Mouse (Mus musculus) kidney, embryonic 14.5 days (tissue): ENCODE results near the gene H1foo. TPM values are rescaled to one million over a fixed set of nuclear protein-coding genes. Genes with fewer than 3 reads are reported as not detected.

Experiments
- ATAC-seq: fragments of 200-750 bp; cut with Nextera tagmentation; 2 replicates; pipeline ENCODE4 v1.8.0; 2017; ENCODE audit warnings: moderate number of reproducible peaks, mild to moderate bottlenecking, moderate TSS enrichment, moderate library complexity; ENCODE audit not compliant: low FRiP score, low TSS enrichment
- H3K27ac ChIP-seq: fragments of 300-500 bp; sonication (generic); 2 replicates; pipeline ENCODE4 v1.5.1; 2014; ENCODE audit warnings: low read depth, mild to moderate bottlenecking, low read length, moderate library complexity, mixed read lengths
- H3K27me3 ChIP-seq: fragments of 300-500 bp; sonication (generic); 2 replicates; pipeline ENCODE4 v1.6.1; 2014; ENCODE audit warnings: mild to moderate bottlenecking, low read length; ENCODE audit not compliant: control insufficient read depth, insufficient read depth
- H3K36me3 ChIP-seq: fragments of 300-500 bp; sonication (generic); 2 replicates; pipeline ENCODE4 v1.6.1; 2014; ENCODE audit warnings: low read length, mixed read lengths; ENCODE audit not compliant: control insufficient read depth, insufficient read depth
- H3K4me1 ChIP-seq: fragments of 300-500 bp; sonication (generic); 2 replicates; pipeline ENCODE4 v1.6.1; 2014; ENCODE audit warnings: low read length, mixed read lengths; ENCODE audit not compliant: control insufficient read depth, insufficient read depth
- H3K4me2 ChIP-seq: fragments of 300-500 bp; sonication (generic); replicated peaks from 2 replicates; pipeline ENCODE4 v1.6.1; 2014; ENCODE audit warnings: low read depth, mild to moderate bottlenecking, low read length
- H3K4me3 ChIP-seq: fragments of 300-500 bp; sonication (generic); 2 replicates; pipeline ENCODE4 v1.5.1; 2014; ENCODE audit warnings: mild to moderate bottlenecking, low read length
- H3K9ac ChIP-seq: fragments of 300-500 bp; sonication (generic); 2 replicates; pipeline ENCODE4 v1.6.1; 2014; ENCODE audit warnings: low read depth, mild to moderate bottlenecking, low read length, moderate library complexity
- H3K9me3 ChIP-seq: fragments of 300-500 bp; sonication (generic); 2 replicates; pipeline ENCODE4 v1.6.1; 2016; ENCODE audit warnings: low read length; ENCODE audit not compliant: control insufficient read depth
- WGBS: fragments of 180-500 bp; shearing (Covaris S2); extraction: QIAGEN DNeasy Blood & Tissue Kit; methylation state at CpG from one replicate; pipeline ENCODE4 v1.1.7; 2014; 5-methylcytosine and 5-hydroxymethylcytosine counted together
- polyA plus RNA-seq: library from polyadenylated mRNA; unstranded; fragments of >200 nt; fragmentation: Nextera tagmentation; extraction: Ambion mirVana; gene quantifications from 2 replicates; pipeline ENCODE4 v1.2.1, GENCODE M21; 2014

H1foo gene
- polyA plus RNA-seq, 1 experiment from 2014 or later, result not detected

GRCm38 (mm10) chr6:115971273-115972060, 26.7 kb downstream of the H1foo start:
- H3K36me3 ChIP-seq, result peaks cover 64% of the 10 kb centered on the region
- 36% methylated on average over 13 of the region's 13 CpGs for WGBS
- H3K4me1 ChIP-seq, result peaks cover 22% of the 10 kb centered on the region
- H3K9ac ChIP-seq, result peak overlapping the region; percentile 28; the same call in 1 of the 2 replicates
- peak overlapping the region; percentile 12; the same call in 1 of the 2 replicates for H3K27ac ChIP-seq
- H3K27me3 ChIP-seq, result no peaks in the 10 kb centered on the region
- H3K4me3 ChIP-seq, result no peak overlapping the region
- no peaks in the 10 kb centered on the region for H3K9me3 ChIP-seq
- no peak overlapping the region for H3K4me2 ChIP-seq
- 0 out of 2 replicates have a peak, but pooled peaks have one; percentile 6 for ATAC-seq

- no peak overlapping the region for H3K27ac ChIP-seq
- H3K27me3 ChIP-seq, result no peaks in the 10 kb centered on the region
- H3K4me2 ChIP-seq, result no peak overlapping the region
- no peak overlapping the region for H3K4me3 ChIP-seq
- no peaks in the 10 kb centered on the region for H3K9me3 ChIP-seq
- WGBS, result 83% methylated on average over 7 of the region's 7 CpGs
- peaks cover 62% of the 10 kb centered on the region for H3K36me3 ChIP-seq
- peak overlapping the region; percentile 28; the same call in 1 of the 2 replicates for H3K9ac ChIP-seq
- ATAC-seq, result no peak
- peaks cover 22% of the 10 kb centered on the region for H3K4me1 ChIP-seq
These were observed 27.5 kb downstream of the H1foo start for GRCm38 (mm10) chr6:115972083-115972764.

GRCm38 (mm10) chr6:115973139-115973875, 28.6 kb downstream of the H1foo start:
- Histone ChIP-seq H3K4me2 (no peak overlapping the region), H3K9ac (no peak overlapping the region), H3K27me3 (no peaks in the 10 kb centered on the region), H3K9me3 (no peaks in the 10 kb centered on the region), H3K36me3 (peaks cover 56% of the 10 kb centered on the region), H3K27ac (no peak overlapping the region), H3K4me3 (no peak overlapping the region), H3K4me1 (peaks cover 27% of the 10 kb centered on the region)
- whole genome bisulfite sequencing, result 69% methylated on average over 15 of the region's 15 CpGs
- ATAC-seq, result no peak

- Histone ChIP-seq H3K27ac (no peak overlapping the region), H3K4me2 (no peak overlapping the region), H3K4me3 (no peak overlapping the region), H3K9ac (no peak overlapping the region), H3K27me3 (no peaks in the 10 kb centered on the region), H3K36me3 (peaks cover 50% of the 10 kb centered on the region), H3K9me3 (no peaks in the 10 kb centered on the region), H3K4me1 (peaks cover 27% of the 10 kb centered on the region)
- no peak for ATAC-seq
- WGBS, result 86% methylated on average over 16 of the region's 16 CpGs
These were observed 29.3 kb downstream of the H1foo start for GRCm38 (mm10) chr6:115973881-115974662.

GRCm38 (mm10) chr6:115975606-115976005, 30.9 kb downstream of the H1foo start:
- no peak overlapping the region for H3K4me3 ChIP-seq
- peaks cover 51% of the 10 kb centered on the region for H3K36me3 ChIP-seq
- no peak for ATAC-seq
- no peaks in the 10 kb centered on the region for H3K27me3 ChIP-seq
- no peak overlapping the region for H3K4me2 ChIP-seq
- WGBS, result 86% methylated on average over 8 of the region's 8 CpGs
- H3K9ac ChIP-seq, result no peak overlapping the region
- H3K9me3 ChIP-seq, result no peaks in the 10 kb centered on the region
- peaks cover 27% of the 10 kb centered on the region for H3K4me1 ChIP-seq
- H3K27ac ChIP-seq, result no peak overlapping the region

- Histone ChIP-seq H3K4me3 (no peak overlapping the region), H3K4me1 (peaks cover 22% of the 10 kb centered on the region), H3K9me3 (no peaks in the 10 kb centered on the region), H3K9ac (no peak overlapping the region), H3K4me2 (no peak overlapping the region), H3K27me3 (no peaks in the 10 kb centered on the region), H3K36me3 (peaks cover 44% of the 10 kb centered on the region), H3K27ac (no peak overlapping the region)
- no peak for ATAC-seq
- WGBS, result 79% methylated on average over 15 of the region's 15 CpGs
These were observed 33.1 kb downstream of the H1foo start for GRCm38 (mm10) chr6:115977810-115978209.

- Histone ChIP-seq H3K36me3 (peaks cover 40% of the 10 kb centered on the region), H3K27ac (no peak overlapping the region), H3K27me3 (no peaks in the 10 kb centered on the region), H3K4me2 (no peak overlapping the region), H3K4me3 (no peak overlapping the region), H3K9ac (no peak overlapping the region), H3K4me1 (peaks cover 22% of the 10 kb centered on the region), H3K9me3 (no peaks in the 10 kb centered on the region)
- ATAC-seq, result no peak
- WGBS, result 67% methylated on average over 8 of the region's 8 CpGs
These were observed 33.9 kb downstream of the H1foo start for GRCm38 (mm10) chr6:115978596-115978995.

GRCm38 (mm10) chr6:115982889-115983288, 38.2 kb downstream of the H1foo start:
- WGBS, result 29% methylated on average over 7 of the region's 7 CpGs
- peak overlapping the region; percentile 25 for H3K4me2 ChIP-seq
- H3K36me3 ChIP-seq, result peaks cover 13% of the 10 kb centered on the region
- peak; percentile 48; the same call in 1 of the 2 replicates for ATAC-seq
- 0 out of 2 replicates have a peak overlapping the region, but pooled peaks have one; percentile 28 for H3K9ac ChIP-seq
- H3K27me3 ChIP-seq, result no peaks in the 10 kb centered on the region
- H3K4me3 ChIP-seq, result no peak overlapping the region; the same call in 1 of the 2 replicates
- no peaks in the 10 kb centered on the region for H3K9me3 ChIP-seq
- peak overlapping the region; percentile 89 for H3K27ac ChIP-seq
- H3K4me1 ChIP-seq, result peaks cover 59% of the 10 kb centered on the region
